12 mouse cellular contexts compared by ENCODE assay signal in genomic region chr5:34930151-34930975, GRCm38 (mm10). TPM values are rescaled to one million over a fixed set of nuclear protein-coding genes. Genes with fewer than 3 reads are reported as not detected.
DNase-seq lines count a peak whose midpoint lies in the region; ATAC-seq and TF ChIP-seq lines count a peak whose summit lies in the region.
"Had no signal": no experiment of that assay in that cellular context is flagged by ENCODE, and none has a peak within 500 bp of the region (broad histone marks: within the 10 kb centered on the region; RNA-seq: fewer than 3 reads in every experiment).

No protein-coding gene starts in this region.

- no peaks in the 10 kb centered on the region for H3K36me3 ChIP-seq in heart, postnatal 0 days (replicated peaks; ENCODE audit: control insufficient read depth, insufficient read depth, low read length)
- no peaks in the 10 kb centered on the region for H3K36me3 ChIP-seq in liver, embryonic 14.5 days (replicated peaks; ENCODE audit: control insufficient read depth, insufficient read depth, low read depth)

- WGBS in heart, postnatal 0 days, result 90% methylated on average over 9 of the region's 9 CpGs
- WGBS in liver, embryonic 14.5 days (ENCODE audit: insufficient replicate concordance), result 27% methylated on average over 9 of the region's 9 CpGs

- intact Hi-C loops in heart, postnatal 10 days (cut with DNase I), result no loop called here

- no peak for TF ChIP-seq EP300 in heart, postnatal 0 days (IDR thresholded peaks at IDR 0.05; ENCODE audit: low read depth)
- peak; percentile 88 for TF ChIP-seq EP300 in liver, embryonic 14.5 days (IDR thresholded peaks at IDR 0.05; ENCODE audit: low read depth)

- ATAC-seq in heart, postnatal 0 days (ENCODE audit: insufficient read depth, low read depth), result no peak
- peak; percentile 81 for ATAC-seq in erythroid progenitor cell, adult 5-6 weeks (replicated peaks; ENCODE audit: low FRiP score, poor library complexity, severe bottlenecking)
- ATAC-seq in liver, embryonic 14.5 days (ENCODE audit: insufficient read depth), result peak; percentile 93
- ATAC-seq: CD4-positive, CD25-positive, alpha-beta regulatory T cell, adult 4 months had no signal

- H3K4me1 ChIP-seq in heart, postnatal 0 days (ENCODE audit: control insufficient read depth, insufficient read depth), result peaks cover 16% of the 10 kb centered on the region
- peaks cover 35 to 40% of the 10 kb centered on the region in 2 experiments for H3K4me1 ChIP-seq in liver, embryonic 14.5 days (replicated peaks; ENCODE audit: control insufficient read depth in 2 of 2, insufficient read depth in 2 of 2, low read length in 1 of 2)

- H3K27me3 ChIP-seq in heart, postnatal 0 days (ENCODE audit: control insufficient read depth, insufficient read depth, low read length), result no peaks in the 10 kb centered on the region
- H3K27me3 ChIP-seq in liver, embryonic 14.5 days (ENCODE audit: control insufficient read depth, insufficient read depth, low read length), result no peaks in the 10 kb centered on the region

- H3K27ac ChIP-seq in heart, postnatal 0 days (ENCODE audit: low read depth), result peak overlapping the region; percentile 85
- H3K27ac ChIP-seq in liver, embryonic 14.5 days, result peak overlapping the region; percentile 65
- H3K27ac ChIP-seq: macrophage had no signal

- no peaks in the 10 kb centered on the region for H3K9me3 ChIP-seq in heart, postnatal 0 days (replicated peaks; ENCODE audit: control insufficient read depth, low read length)
- no peaks in the 10 kb centered on the region for H3K9me3 ChIP-seq in liver, embryonic 14.5 days (ENCODE audit: control insufficient read depth, low read length)

- H3K4me2 ChIP-seq in heart, postnatal 0 days (ENCODE audit: low read depth, low read length), result no peak overlapping the region
- peak overlapping the region; percentile 41 for H3K4me2 ChIP-seq in liver, embryonic 14.5 days (ENCODE audit: low read depth)

- no peak for DNase-seq in heart, postnatal 0 days (ENCODE audit: low spot score)
- DNase-seq in heart, postnatal 10 days, result no peak
- peak; percentile 52 for DNase-seq in adipocyte (ENCODE audit: low spot score)
- peak; percentile 77 to 80 (median 78) for DNase-seq in liver, embryonic 14.5 days (ENCODE audit: low read depth in 3 of 3, low spot score in 3 of 3)
- no peak for DNase-seq in frontal cortex, postnatal 36 days (ENCODE audit: low spot score in 2 of 2)
- DNase-seq in gastrocnemius, postnatal 25 days, result no peak
- DNase-seq in cerebellum, adult 11 months, result no peak
- DNase-seq: cerebellum, postnatal 14 days; heart, postnatal 4 days had no signal

- no peak overlapping the region for H3K4me3 ChIP-seq in heart, postnatal 0 days (ENCODE audit: low read depth, low read length)
- H3K4me3 ChIP-seq in liver, embryonic 14.5 days (ENCODE audit: insufficient read depth in 1 of 2, low read depth in 2 of 2, low read length in 2 of 2), result no peak overlapping the region

- H3K9ac ChIP-seq in heart, postnatal 0 days (replicated peaks; ENCODE audit: low read depth, low read length), result no peak overlapping the region
- peak overlapping the region; percentile 23 for H3K9ac ChIP-seq in liver, embryonic 14.5 days (replicated peaks)

- no peak for TF ChIP-seq CTCF in heart, postnatal 0 days (IDR thresholded peaks at IDR 0.05; ENCODE audit: low read depth)
- TF ChIP-seq CTCF in liver, embryonic 14.5 days (IDR thresholded peaks at IDR 0.05; ENCODE audit: low read depth), result no peak

RNA-seq across cellular contexts. Expression of gene Rgs12, which starts 18.9 kb away (rescaled TPM):
- 51.1 and 77.3 TPM in 2 replicates for total RNA-seq in heart, postnatal 0 days (2014; rRNA removed; ENCODE audit: low replicate concordance)
- polyA plus RNA-seq in heart, postnatal 0 days (2015; fragmentation: Nextera tagmentation; extraction: Ambion mirVana), result 27.7 and 29.2 TPM in 2 replicates
- total RNA-seq in heart, postnatal 10 days (2021), result 10 to 100 TPM; 32.5 to 36.5 TPM
- total RNA-seq in erythroid progenitor cell, adult 5-6 weeks (2015; ENCODE audit: low replicate concordance), result 37.3 and 41.4 TPM in 2 replicates
- total RNA-seq in erythroid progenitor cell, adult 5-6 weeks (2017; ENCODE audit: low replicate concordance), result 62.8 and 79.7 TPM in 2 replicates
- 18.7 and 21.7 TPM in 2 replicates for polyA plus RNA-seq in liver, embryonic 14.5 days (2012; rRNA removed)
- polyA plus RNA-seq in liver, embryonic 14.5 days (2014; fragmentation: Nextera tagmentation; extraction: Ambion mirVana), result 17.1 and 20.4 TPM in 2 replicates
- 1 to 10 TPM; 3.1 to 3.5 TPM for total RNA-seq in gastrocnemius, postnatal 25 days (2021)

RNA-seq across cellular contexts. Expression of gene Msantd1, which starts 22.6 kb away (rescaled TPM):
- total RNA-seq in heart, postnatal 0 days (2014; rRNA removed; ENCODE audit: low replicate concordance), result not detected in 2 replicates
- 0.23 and 0.26 TPM in 2 replicates for polyA plus RNA-seq in heart, postnatal 0 days (2015; fragmentation: Nextera tagmentation; extraction: Ambion mirVana)
- under 1 TPM; 0.25 to 0.62 TPM for total RNA-seq in heart, postnatal 10 days (2021)
- 0.36 and 0.42 TPM in 2 replicates for total RNA-seq in erythroid progenitor cell, adult 5-6 weeks (2015; ENCODE audit: low replicate concordance)
- total RNA-seq in erythroid progenitor cell, adult 5-6 weeks (2017; ENCODE audit: low replicate concordance), result 3.5 TPM in 1 of 2 replicates, not detected in the other
- polyA plus RNA-seq in liver, embryonic 14.5 days (2012; rRNA removed), result 0.90 and 1.2 TPM in 2 replicates
- polyA plus RNA-seq in liver, embryonic 14.5 days (2014; fragmentation: Nextera tagmentation; extraction: Ambion mirVana), result 0.17 and 0.27 TPM in 2 replicates
- under 1 TPM; 0.13 to 0.36 TPM for total RNA-seq in gastrocnemius, postnatal 25 days (2021)

Comparison
In these comparisons a context has a peak if more than half of its experiments do, and no peak if none do; other contexts are left out.
1. DNase-seq: peak in adipocyte (single experiment) and liver, embryonic 14.5 days (3 of 3); none in heart, postnatal 0 days (single experiment), heart, postnatal 10 days (0 of 2), frontal cortex, postnatal 36 days (0 of 2), gastrocnemius, postnatal 25 days (single experiment) and cerebellum, adult 11 months (single experiment).
2. RNA of gene Rgs12, which starts 18.9 kb away (total RNA-seq): 37.3 to 79.7 TPM in erythroid progenitor cell, adult 5-6 weeks, 51.1 to 77.3 TPM in heart, postnatal 0 days and 32.5 to 36.5 TPM in heart, postnatal 10 days; 3.1 to 3.5 TPM in gastrocnemius, postnatal 25 days; every median in the first group is over 4 times any median in the second.